Mouse (Mus musculus): Measurements from ENCODE around the gene Serpina3c.

GRCm38 (mm10) chr12:104153041-104153645, 527 bp downstream of the Serpina3c start:
- TF ChIP-seq ZKSCAN1 (IDR thresholded peaks at IDR 0.05; ENCODE audit: borderline replicate concordance, low read depth, low read length) (no peak), USF1 (IDR thresholded peaks at IDR 0.05; ENCODE audit: low read depth, low read length) (no peak), PAX5 (IDR thresholded peaks at IDR 0.05; ENCODE audit: low read length) (no peak), POLR2AphosphoS2 (IDR thresholded peaks at IDR 0.05; ENCODE audit: low read depth, low read length) (no peak), EP300 (IDR thresholded peaks at IDR 0.05; ENCODE audit: low read length) (no peak), POLR2A (IDR thresholded peaks at IDR 0.05; ENCODE audit: low read depth, low read length) (no peak), IRF4 (IDR thresholded peaks at IDR 0.05; ENCODE audit: low read depth, low read length) (no peak), JUN (IDR thresholded peaks at IDR 0.05; ENCODE audit: insufficient read depth, low read depth, low read length) (no peak), CTCF (conservative IDR thresholded peaks at IDR 0.05 in 1 of 2, IDR thresholded peaks at IDR 0.05 in 1 of 2; ENCODE audit: low read depth in 2 of 2, low read length in 2 of 2) (no peak), MAX (IDR thresholded peaks at IDR 0.05; ENCODE audit: low read length) (no peak)

All from CH12.LX (cell line).